Mouse (Mus musculus) liver, embryonic 11.5 days (tissue): Measurements from ENCODE around the gene Fndc8. TPM values are rescaled to one million over a fixed set of nuclear protein-coding genes. Genes with fewer than 3 reads are reported as not detected.

ENCODE experiments used
- ATAC-seq: fragments of 200-750 bp; cut with Nextera tagmentation; replicated peaks from 2 replicates; pipeline ENCODE4 v1.8.0; 2017; ENCODE audit warnings: moderate number of reproducible peaks, mild to moderate bottlenecking, moderate TSS enrichment, moderate library complexity; ENCODE audit not compliant: low FRiP score
- DNase-seq: peaks from one replicate; pipeline ENCODE4 v3.0.0-alpha.2; 2017; ENCODE audit warnings: low spot score
- H3K27ac ChIP-seq: fragments of 300-500 bp; sonication (generic); 2 replicates; pipeline ENCODE4 v1.5.1; 2014; ENCODE audit warnings: mild to moderate bottlenecking, low read depth, low read length, control low read depth
- H3K27me3 ChIP-seq: fragments of 300-500 bp; sonication (generic); replicated peaks from 2 replicates; pipeline ENCODE4 v1.6.1; 2014; ENCODE audit warnings: low read length, mixed read lengths; ENCODE audit not compliant: control insufficient read depth, insufficient read depth
- H3K36me3 ChIP-seq: fragments of 300-500 bp; sonication (generic); 2 replicates; pipeline ENCODE4 v1.6.1; 2014; ENCODE audit warnings: mild to moderate bottlenecking, low read length, moderate library complexity, mixed read lengths; ENCODE audit not compliant: control insufficient read depth, insufficient read depth
- H3K4me1 ChIP-seq: fragments of 300-500 bp; sonication (generic); replicated peaks from 2 replicates; pipeline ENCODE4 v1.6.1; 2014; ENCODE audit warnings: low read length, mixed read lengths; ENCODE audit not compliant: control insufficient read depth, insufficient read depth
- H3K4me2 ChIP-seq: fragments of 300-500 bp; sonication (generic); 2 replicates; pipeline ENCODE4 v1.6.1; 2014; ENCODE audit warnings: mild to moderate bottlenecking, control low read depth, moderate library complexity
- H3K4me3 ChIP-seq: fragments of 300-500 bp; sonication (generic); 2 replicates; pipeline ENCODE4 v1.5.1; 2014; ENCODE audit warnings: low read depth, low read length, control low read depth
- H3K9ac ChIP-seq: fragments of 300-500 bp; sonication (generic); 2 replicates; pipeline ENCODE4 v1.6.1; 2014; ENCODE audit warnings: low read depth, low read length, control low read depth
- H3K9me3 ChIP-seq: fragments of 300-500 bp; sonication (generic); 2 replicates; pipeline ENCODE4 v1.6.1; 2016; ENCODE audit warnings: low read length, inconsistent platforms, mixed read lengths; ENCODE audit not compliant: control insufficient read depth
- WGBS: fragments of 180-500 bp; shearing (Covaris S2); extraction: QIAGEN DNeasy Blood & Tissue Kit; methylation state at CpG from one replicate; pipeline ENCODE4 v1.1.7; 2014; 5-methylcytosine and 5-hydroxymethylcytosine counted together
- polyA plus RNA-seq: library from polyadenylated mRNA; unstranded; fragments of >200 nt; fragmentation: Nextera tagmentation; extraction: Ambion mirVana; gene quantifications from 2 replicates; pipeline ENCODE4 v1.2.1, GENCODE M21; 2014

The Fndc8 gene
- polyA plus RNA-seq, 1 experiment from 2014 or later: 0.15 TPM

GRCm38 (mm10) chr11:82863059-82863458, 28.9 kb upstream of the Fndc8 start:
- no peak overlapping the region for H3K9ac ChIP-seq
- H3K4me3 ChIP-seq: no peak overlapping the region

GRCm38 (mm10) chr11:82863488-82863931, 28.4 kb upstream of the Fndc8 start:
- no peak for DNase-seq
- H3K27me3 ChIP-seq: no peaks in the 10 kb centered on the region
- 65% methylated on average over 4 of the region's 4 CpGs for WGBS
- peak overlapping the region; percentile 44; the same call in 1 of the 2 replicates for H3K27ac ChIP-seq
- no peak overlapping the region for H3K4me2 ChIP-seq
- no peaks in the 10 kb centered on the region for H3K36me3 ChIP-seq
- H3K9ac ChIP-seq: no peak overlapping the region
- H3K4me3 ChIP-seq: no peak overlapping the region
- H3K9me3 ChIP-seq: no peaks in the 10 kb centered on the region
- H3K4me1 ChIP-seq: peaks cover 32% of the 10 kb centered on the region
- peak; percentile 40; the same call in 1 of the 2 replicates for ATAC-seq

More at GRCm38 (mm10) chr11:82863059-82863458, 28.9 kb upstream of the Fndc8 start:
- Histone ChIP-seq H3K4me2 (no peak overlapping the region), H3K36me3 (no peaks in the 10 kb centered on the region), H3K27me3 (no peaks in the 10 kb centered on the region), H3K27ac (no peak overlapping the region), H3K9me3 (no peaks in the 10 kb centered on the region), H3K4me1 (peaks cover 29% of the 10 kb centered on the region)
- no peak for DNase-seq
- no peak for ATAC-seq
- WGBS: 92% methylated on average over 2 of the region's 2 CpGs

GRCm38 (mm10) chr11:82865957-82866356, 26.0 kb upstream of the Fndc8 start:
- 73% methylated on average over 10 of the region's 10 CpGs for WGBS
- no peaks in the 10 kb centered on the region for H3K27me3 ChIP-seq
- ATAC-seq (no peak), DNase-seq (no peak)
- H3K9ac ChIP-seq: no peak overlapping the region
- H3K27ac ChIP-seq: no peak overlapping the region
- H3K4me2 ChIP-seq: peak overlapping the region; percentile 49
- H3K4me3 ChIP-seq: no peak overlapping the region
- peaks cover 36% of the 10 kb centered on the region for H3K4me1 ChIP-seq
- no peaks in the 10 kb centered on the region for H3K9me3 ChIP-seq
- no peaks in the 10 kb centered on the region for H3K36me3 ChIP-seq

GRCm38 (mm10) chr11:82866850-82867564, 24.9 kb upstream of the Fndc8 start:
- WGBS: 27% methylated on average over 7 of the region's 7 CpGs
- Histone ChIP-seq H3K27me3 (no peaks in the 10 kb centered on the region), H3K27ac (peak overlapping the region; percentile 20; the same call in 1 of the 2 replicates), H3K4me2 (peak overlapping the region; percentile 49), H3K4me1 (peaks cover 30% of the 10 kb centered on the region), H3K36me3 (no peaks in the 10 kb centered on the region), H3K9ac (no peak overlapping the region), H3K4me3 (0 out of 2 replicates have a peak overlapping the region, but pooled peaks have one; percentile 0), H3K9me3 (no peaks in the 10 kb centered on the region)
- ATAC-seq (no peak), DNase-seq (no peak)

GRCm38 (mm10) chr11:82867956-82868355, 24.0 kb upstream of the Fndc8 start:
- Histone ChIP-seq H3K27ac (peak overlapping the region; percentile 23; the same call in 1 of the 2 replicates), H3K9ac (peak overlapping the region; percentile 32; the same call in 1 of the 2 replicates), H3K36me3 (no peaks in the 10 kb centered on the region), H3K27me3 (no peaks in the 10 kb centered on the region), H3K4me3 (no peak overlapping the region), H3K4me2 (peak overlapping the region; percentile 49), H3K9me3 (no peaks in the 10 kb centered on the region), H3K4me1 (peaks cover 26% of the 10 kb centered on the region)
- no peak for ATAC-seq
- WGBS: 48% methylated on average over 5 of the region's 5 CpGs
- DNase-seq: no peak

GRCm38 (mm10) chr11:82869506-82870172, 22.3 kb upstream of the Fndc8 start:
- Histone ChIP-seq H3K4me1 (peaks cover 15% of the 10 kb centered on the region), H3K4me2 (peak overlapping the region; percentile 79), H3K9me3 (no peaks in the 10 kb centered on the region), H3K27me3 (no peaks in the 10 kb centered on the region), H3K4me3 (peak overlapping the region; percentile 93), H3K36me3 (no peaks in the 10 kb centered on the region), H3K27ac (peak overlapping the region; percentile 86), H3K9ac (peak overlapping the region; percentile 90)
- no peak for ATAC-seq
- 48% methylated on average over 9 of the region's 9 CpGs for WGBS
- no peak for DNase-seq

- DNase-seq: peak; percentile 62
- 2% methylated on average over 36 of the region's 36 CpGs for WGBS
- H3K27ac ChIP-seq: peak overlapping the region; percentile 86
- no peaks in the 10 kb centered on the region for H3K9me3 ChIP-seq
- no peaks in the 10 kb centered on the region for H3K27me3 ChIP-seq
- H3K4me1 ChIP-seq: peaks cover 15% of the 10 kb centered on the region
- peak overlapping the region; percentile 93 for H3K4me3 ChIP-seq
- peak overlapping the region; percentile 90 for H3K9ac ChIP-seq
- ATAC-seq: peak; percentile 48
- H3K4me2 ChIP-seq: peak overlapping the region; percentile 79
- H3K36me3 ChIP-seq: no peaks in the 10 kb centered on the region
These were observed 21.5 kb upstream of the Fndc8 start for GRCm38 (mm10) chr11:82870173-82871030.

GRCm38 (mm10) chr11:82871031-82871446, 20.9 kb upstream of the Fndc8 start, which contains the start of gene Rffl:
Gene Rffl (minus strand): TSS chr11:82871210.
- WGBS: under 1% methylated on average over 42 of the region's 43 CpGs
- ATAC-seq: peak; percentile 84
- H3K27me3 ChIP-seq: no peaks in the 10 kb centered on the region
- no peaks in the 10 kb centered on the region for H3K36me3 ChIP-seq
- H3K27ac ChIP-seq: peak within 1 kb of the TSS; percentile 86
- peak; percentile 89 for DNase-seq
- H3K9me3 ChIP-seq: no peaks in the 10 kb centered on the region
- peak within 1 kb of the TSS; percentile 79 for H3K4me2 ChIP-seq
- peak within 1 kb of the TSS; percentile 93 for H3K4me3 ChIP-seq
- H3K9ac ChIP-seq: peak within 1 kb of the TSS; percentile 90
- H3K4me1 ChIP-seq: peaks cover 15% of the 10 kb centered on the region
